Mouse (Mus musculus): Measurements from ENCODE around the gene Troap. TPM values are rescaled to one million over a fixed set of nuclear protein-coding genes. Genes with fewer than 3 reads are reported as not detected.

The Troap gene
- total and polyA plus RNA-seq, 3 experiments = 22.3 to 73.9 (median 58.2) TPM

GRCm38 (mm10) chr15:99089069-99089468, 14.7 kb downstream of the Troap start:
- H3K27me3 ChIP-seq (ENCODE audit: insufficient read depth, low read length) = peaks cover 54% of the 10 kb centered on the region
- no peak overlapping the region for H3K4me3 ChIP-seq (ENCODE audit: low read depth, low read length)
- H3K4me1 ChIP-seq (ENCODE audit: insufficient read depth, low read depth, low read length) = peaks cover 5% of the 10 kb centered on the region
- peaks cover 2% of the 10 kb centered on the region for H3K36me3 ChIP-seq (replicated peaks)
- no peak for DNase-seq (ENCODE audit: low spot score)
- TF ChIP-seq CTCF (IDR thresholded peaks at IDR 0.05; ENCODE audit: low read depth, low read length) (no peak), TAL1 (conservative IDR thresholded peaks at IDR 0.05; ENCODE audit: low read depth, low read length) (no peak), POLR2AphosphoS5 (IDR thresholded peaks at IDR 0.05; ENCODE audit: insufficient replicate concordance, low read depth, low read length) (no peak), GATA2 (IDR thresholded peaks at IDR 0.05; ENCODE audit: borderline replicate concordance, low read depth, low read length) (no peak), GATA1 (IDR thresholded peaks at IDR 0.05; ENCODE audit: borderline replicate concordance, low read length) (no peak)
- H3K9me3 ChIP-seq (replicated peaks) = peaks cover 3% of the 10 kb centered on the region
- ATAC-seq (ENCODE audit: extremely low read depth, insufficient number of reproducible peaks, low FRiP score, poor library complexity, severe bottlenecking) = no peak

DNA sequence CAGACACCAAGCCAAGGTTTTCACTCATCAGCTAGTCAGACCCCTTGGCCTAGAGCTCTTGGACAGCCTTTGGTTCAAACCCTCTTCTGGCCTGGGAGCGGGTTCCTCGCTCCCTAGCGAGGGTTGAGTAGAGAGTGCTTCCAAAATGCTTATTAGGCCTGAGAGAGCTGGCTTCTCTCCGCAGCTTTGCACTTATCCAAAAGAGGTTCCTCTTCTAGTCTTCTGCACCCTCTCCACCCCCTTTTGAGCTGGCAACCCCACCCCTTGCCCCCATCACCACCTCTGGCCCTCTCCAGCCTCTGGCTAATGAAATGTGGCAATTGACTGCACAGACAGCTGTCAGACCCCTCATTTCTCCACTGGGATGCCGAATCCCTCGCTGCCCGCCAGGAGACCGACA, 18.5 kb downstream of the Troap start, which contains the start of gene Dnajc22:
Dnajc22 (plus strand) TSS at position 301 of the 400 bp plus-strand sequence.
- DNase-seq (ENCODE audit: low spot score) (no peak), ATAC-seq (ENCODE audit: extremely low read depth, insufficient number of reproducible peaks, low FRiP score, poor library complexity, severe bottlenecking) (no peak)
- no peaks in the 10 kb centered on the region for H3K9me3 ChIP-seq (replicated peaks)
- H3K36me3 ChIP-seq (replicated peaks) = no peaks in the 10 kb centered on the region
- peaks cover 81% of the 10 kb centered on the region for H3K27me3 ChIP-seq (ENCODE audit: insufficient read depth, low read length)
- TF ChIP-seq GATA2 (IDR thresholded peaks at IDR 0.05; ENCODE audit: borderline replicate concordance, low read depth, low read length) (no peak), CTCF (IDR thresholded peaks at IDR 0.05; ENCODE audit: low read depth, low read length) (no peak), TAL1 (conservative IDR thresholded peaks at IDR 0.05; ENCODE audit: low read depth, low read length) (no peak), GATA1 (IDR thresholded peaks at IDR 0.05; ENCODE audit: borderline replicate concordance, low read length) (no peak), POLR2AphosphoS5 (IDR thresholded peaks at IDR 0.05; ENCODE audit: insufficient replicate concordance, low read depth, low read length) (no peak)
- no peak within 1 kb of the TSS for H3K4me3 ChIP-seq (ENCODE audit: low read depth, low read length)
- H3K4me1 ChIP-seq (ENCODE audit: insufficient read depth, low read depth, low read length) = peaks cover 3% of the 10 kb centered on the region

GRCm38 (mm10) chr15:99093291-99094258, 19.2 kb downstream of the Troap start:
- no peaks in the 10 kb centered on the region for H3K9me3 ChIP-seq (replicated peaks)
- no peak for TF ChIP-seq GATA2 (IDR thresholded peaks at IDR 0.05; ENCODE audit: borderline replicate concordance, low read depth, low read length)
- TF ChIP-seq TAL1 (conservative IDR thresholded peaks at IDR 0.05; ENCODE audit: low read depth, low read length) = no peak
- TF ChIP-seq POLR2AphosphoS5 (IDR thresholded peaks at IDR 0.05; ENCODE audit: insufficient replicate concordance, low read depth, low read length) = no peak
- no peak for TF ChIP-seq GATA1 (IDR thresholded peaks at IDR 0.05; ENCODE audit: borderline replicate concordance, low read length)
- no peak for TF ChIP-seq CTCF (IDR thresholded peaks at IDR 0.05; ENCODE audit: low read depth, low read length)
- no peaks in the 10 kb centered on the region for H3K36me3 ChIP-seq (replicated peaks)
- ATAC-seq (ENCODE audit: extremely low read depth, insufficient number of reproducible peaks, low FRiP score, poor library complexity, severe bottlenecking) (no peak), DNase-seq (ENCODE audit: low spot score) (no peak)
- H3K4me1 ChIP-seq (ENCODE audit: insufficient read depth, low read depth, low read length) = peaks cover 3% of the 10 kb centered on the region
- no peak overlapping the region for H3K4me3 ChIP-seq (ENCODE audit: low read depth, low read length)
- peaks cover 82% of the 10 kb centered on the region for H3K27me3 ChIP-seq (ENCODE audit: insufficient read depth, low read length)

GRCm38 (mm10) chr15:99094631-99095270, 20.4 kb downstream of the Troap start:
- ATAC-seq (ENCODE audit: extremely low read depth, insufficient number of reproducible peaks, low FRiP score, poor library complexity, severe bottlenecking) = no peak
- H3K4me1 ChIP-seq (ENCODE audit: insufficient read depth, low read depth, low read length) = peaks cover 3% of the 10 kb centered on the region

GRCm38 (mm10) chr15:99095356-99095755, 21.0 kb downstream of the Troap start:
- TF ChIP-seq GATA2 (IDR thresholded peaks at IDR 0.05; ENCODE audit: borderline replicate concordance, low read depth, low read length) = no peak
- TF ChIP-seq GATA1 (IDR thresholded peaks at IDR 0.05; ENCODE audit: borderline replicate concordance, low read length) = no peak
- TF ChIP-seq POLR2AphosphoS5 (IDR thresholded peaks at IDR 0.05; ENCODE audit: insufficient replicate concordance, low read depth, low read length) = no peak
- TF ChIP-seq TAL1 (conservative IDR thresholded peaks at IDR 0.05; ENCODE audit: low read depth, low read length) = no peak
- no peak for TF ChIP-seq CTCF (IDR thresholded peaks at IDR 0.05; ENCODE audit: low read depth, low read length)
- Histone ChIP-seq H3K27me3 (ENCODE audit: insufficient read depth, low read length) (peaks cover 84% of the 10 kb centered on the region), H3K4me1 (ENCODE audit: insufficient read depth, low read depth, low read length) (peaks cover 3% of the 10 kb centered on the region), H3K4me3 (ENCODE audit: low read depth, low read length) (no peak overlapping the region), H3K36me3 (replicated peaks) (no peaks in the 10 kb centered on the region), H3K9me3 (replicated peaks) (no peaks in the 10 kb centered on the region)
- ATAC-seq (ENCODE audit: extremely low read depth, insufficient number of reproducible peaks, low FRiP score, poor library complexity, severe bottlenecking) (no peak), DNase-seq (ENCODE audit: low spot score) (no peak)

More at GRCm38 (mm10) chr15:99094631-99095270, 20.4 kb downstream of the Troap start:
- DNase-seq (ENCODE audit: low spot score) = no peak
- Histone ChIP-seq H3K36me3 (replicated peaks) (no peaks in the 10 kb centered on the region), H3K4me3 (ENCODE audit: low read depth, low read length) (no peak overlapping the region), H3K27me3 (ENCODE audit: insufficient read depth, low read length) (peaks cover 84% of the 10 kb centered on the region), H3K9me3 (replicated peaks) (no peaks in the 10 kb centered on the region)
- TF ChIP-seq TAL1 (conservative IDR thresholded peaks at IDR 0.05; ENCODE audit: low read depth, low read length) (no peak), POLR2AphosphoS5 (IDR thresholded peaks at IDR 0.05; ENCODE audit: insufficient replicate concordance, low read depth, low read length) (no peak), CTCF (IDR thresholded peaks at IDR 0.05; ENCODE audit: low read depth, low read length) (no peak), GATA2 (IDR thresholded peaks at IDR 0.05; ENCODE audit: borderline replicate concordance, low read depth, low read length) (no peak), GATA1 (IDR thresholded peaks at IDR 0.05; ENCODE audit: borderline replicate concordance, low read length) (no peak)
